Mouse (Mus musculus): ENCODE measurements at regions not wholly inside any gene's neighbourhood (a gene's known extent, or its start where the extent isn't known, plus 50 kb on each side); places are given as distances from the start of the nearest gene placed in this dataset.

DNA sequence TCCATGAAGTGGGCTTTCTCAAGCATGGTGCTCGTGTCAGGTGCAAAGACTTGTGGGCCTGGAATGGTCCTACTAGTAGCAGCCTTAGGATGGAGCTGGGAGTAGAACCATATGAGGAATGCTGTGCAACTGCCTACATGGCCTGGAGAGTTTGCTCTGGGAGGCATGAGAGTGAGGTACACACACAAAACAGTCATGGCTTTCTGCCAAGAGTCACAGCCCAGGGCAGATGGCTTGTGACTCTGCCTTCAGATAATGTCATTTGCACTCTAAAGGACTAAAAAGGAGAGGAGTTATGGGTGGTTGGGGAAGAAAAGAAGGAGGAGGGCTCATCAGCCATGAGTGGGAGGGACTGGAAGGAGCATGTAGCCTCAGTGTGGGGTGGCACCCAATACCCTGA is 263.1 kb downstream of the Cbln1 start:
- H3K27me3 ChIP-seq (ENCODE audit: control insufficient read depth, insufficient read depth, low read length) = no peaks in the 10 kb centered on the region
- no peak overlapping the region for H3K4me3 ChIP-seq (replicated peaks; ENCODE audit: low read length)
- DNase-seq (ENCODE audit: low spot score) = no peak
- TF ChIP-seq POLR2A (IDR thresholded peaks at IDR 0.05; ENCODE audit: borderline replicate concordance, extremely low read depth, insufficient read depth, insufficient read length) = no peak
- ATAC-seq (ENCODE audit: low FRiP score, low read depth) = no peak
- H3K9ac ChIP-seq (ENCODE audit: low read depth, low read length, severe bottlenecking) = no peak overlapping the region
- no peaks in the 10 kb centered on the region for H3K9me3 ChIP-seq (ENCODE audit: control insufficient read depth, low read length)
- no peaks in the 10 kb centered on the region for H3K36me3 ChIP-seq (ENCODE audit: control insufficient read depth, insufficient read depth, low read length)
- H3K27ac ChIP-seq (replicated peaks; ENCODE audit: low read depth, low read length) = no peak overlapping the region
- no peak overlapping the region for H3K4me2 ChIP-seq (replicated peaks; ENCODE audit: low read depth, low read length, severe bottlenecking)
- H3K4me1 ChIP-seq (ENCODE audit: control insufficient read depth, insufficient read depth, low read length) = no peaks in the 10 kb centered on the region
- 65% methylated on average over 1 of the region's 1 CpGs for WGBS

DNA sequence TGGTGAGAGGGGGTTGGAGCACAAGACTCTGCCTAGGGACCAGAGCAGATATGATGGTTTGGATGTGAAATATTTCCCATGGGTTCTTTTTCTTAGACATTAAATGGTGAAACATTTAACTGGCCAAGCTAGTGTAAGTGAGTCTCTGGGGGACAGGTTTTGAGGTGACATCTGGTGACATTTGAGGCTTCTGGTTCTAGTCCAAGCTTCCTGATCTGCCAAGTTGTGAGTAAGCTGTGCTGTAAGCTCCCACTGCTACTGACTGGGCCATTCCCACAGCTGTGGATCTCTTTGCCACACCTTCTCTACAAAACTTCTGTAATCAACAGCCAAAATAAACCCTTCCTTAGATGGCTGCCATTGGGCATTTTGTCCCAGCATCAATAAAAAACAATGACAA is 264.4 kb downstream of the Cbln1 start:
- Histone ChIP-seq H3K4me2 (replicated peaks; ENCODE audit: low read depth, low read length, severe bottlenecking) (no peak overlapping the region), H3K27ac (replicated peaks; ENCODE audit: low read depth, low read length) (no peak overlapping the region), H3K27me3 (ENCODE audit: control insufficient read depth, insufficient read depth, low read length) (no peaks in the 10 kb centered on the region), H3K9ac (ENCODE audit: low read depth, low read length, severe bottlenecking) (no peak overlapping the region), H3K4me1 (ENCODE audit: control insufficient read depth, insufficient read depth, low read length) (no peaks in the 10 kb centered on the region), H3K36me3 (ENCODE audit: control insufficient read depth, insufficient read depth, low read length) (no peaks in the 10 kb centered on the region), H3K4me3 (replicated peaks; ENCODE audit: low read length) (no peak overlapping the region), H3K9me3 (ENCODE audit: control insufficient read depth, low read length) (no peaks in the 10 kb centered on the region)
- no peak for TF ChIP-seq POLR2A (IDR thresholded peaks at IDR 0.05; ENCODE audit: borderline replicate concordance, extremely low read depth, insufficient read depth, insufficient read length)
- DNase-seq (ENCODE audit: low spot score) = no peak
- ATAC-seq (ENCODE audit: low FRiP score, low read depth) = no peak

DNA sequence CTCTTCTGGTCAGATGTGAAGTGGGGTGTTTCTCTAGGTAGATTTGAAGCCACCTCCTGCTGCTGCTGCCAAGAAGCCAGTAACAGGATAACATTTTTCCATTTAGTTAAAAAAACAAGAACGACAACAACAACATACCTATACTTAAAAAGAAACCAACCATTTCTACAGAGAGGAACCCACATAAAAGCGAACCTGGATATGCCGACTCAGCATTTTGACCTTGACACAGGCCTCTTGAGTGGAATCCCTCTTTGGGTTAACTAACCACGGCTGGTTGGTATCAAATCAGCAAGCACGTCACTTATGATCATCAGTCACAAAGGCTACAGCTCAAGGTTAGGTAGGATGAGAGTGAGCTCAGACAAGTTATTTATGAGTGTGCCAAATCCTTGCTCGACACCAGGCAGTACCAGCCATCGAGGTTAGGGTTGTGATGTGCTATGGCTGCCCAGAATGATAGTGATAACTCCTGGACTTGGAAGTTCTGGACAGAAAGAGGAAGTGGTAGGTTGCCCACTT is 269.7 kb downstream of the Cbln1 start:
- Histone ChIP-seq H3K9me3 (ENCODE audit: control insufficient read depth, low read length) (no peaks in the 10 kb centered on the region), H3K36me3 (ENCODE audit: control insufficient read depth, insufficient read depth, low read length) (no peaks in the 10 kb centered on the region), H3K9ac (ENCODE audit: low read depth, low read length, severe bottlenecking) (no peak overlapping the region), H3K4me1 (ENCODE audit: control insufficient read depth, insufficient read depth, low read length) (peaks cover 9% of the 10 kb centered on the region), H3K4me3 (replicated peaks; ENCODE audit: low read length) (no peak overlapping the region), H3K27me3 (ENCODE audit: control insufficient read depth, insufficient read depth, low read length) (no peaks in the 10 kb centered on the region), H3K4me2 (replicated peaks; ENCODE audit: low read depth, low read length, severe bottlenecking) (no peak overlapping the region), H3K27ac (replicated peaks; ENCODE audit: low read depth, low read length) (no peak overlapping the region)
- ATAC-seq (ENCODE audit: low FRiP score, low read depth) = no peak
- WGBS = 85% methylated on average over 7 of the region's 7 CpGs
- TF ChIP-seq POLR2A (IDR thresholded peaks at IDR 0.05; ENCODE audit: borderline replicate concordance, extremely low read depth, insufficient read depth, insufficient read length) = no peak
- no peak for DNase-seq (ENCODE audit: low spot score)

DNA sequence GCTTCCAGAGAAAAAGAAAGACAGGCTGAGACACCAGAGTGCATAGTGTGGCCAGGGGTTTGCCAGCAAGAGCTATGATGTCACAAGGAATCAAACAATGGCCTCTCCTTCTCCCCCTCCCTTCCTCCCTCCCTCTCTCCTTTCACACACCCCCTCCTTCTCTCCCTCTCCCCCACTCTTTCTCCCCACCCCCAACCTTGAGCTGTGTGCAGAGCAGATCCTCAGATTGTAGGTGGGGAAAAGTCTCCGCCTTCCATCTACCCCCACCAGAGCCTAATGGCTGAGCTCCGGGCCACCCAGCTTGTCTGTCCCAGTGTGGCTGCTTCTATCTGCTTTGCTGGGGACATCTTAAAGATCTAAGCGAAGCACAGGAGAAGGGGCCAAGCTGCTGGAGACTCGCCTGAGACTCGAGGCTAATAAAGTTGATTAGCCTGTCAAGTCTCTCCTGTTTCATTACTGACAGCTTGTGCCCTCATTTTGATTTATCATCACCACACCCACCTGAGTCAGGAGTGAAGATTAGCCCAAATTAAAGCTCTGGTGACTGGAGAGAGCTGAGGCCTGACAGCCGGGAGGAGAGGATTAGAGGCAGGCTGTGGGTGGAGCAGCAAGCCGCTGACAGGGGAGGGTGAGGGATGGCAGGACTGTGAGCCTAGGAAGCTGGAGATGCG is 272.8 kb downstream of the Cbln1 start:
- peak overlapping the region; percentile 13; the same call in 1 of the 2 replicates for H3K4me2 ChIP-seq (replicated peaks; ENCODE audit: low read depth, low read length, severe bottlenecking)
- ATAC-seq (ENCODE audit: low FRiP score, low read depth) = peak; percentile 37; the same call in 1 of the 2 replicates
- WGBS = 2% methylated on average over 8 of the region's 8 CpGs
- no peak overlapping the region for H3K27ac ChIP-seq (replicated peaks; ENCODE audit: low read depth, low read length)
- H3K36me3 ChIP-seq (ENCODE audit: control insufficient read depth, insufficient read depth, low read length) = no peaks in the 10 kb centered on the region
- TF ChIP-seq POLR2A (IDR thresholded peaks at IDR 0.05; ENCODE audit: borderline replicate concordance, extremely low read depth, insufficient read depth, insufficient read length) = no peak
- no peak overlapping the region for H3K9ac ChIP-seq (ENCODE audit: low read depth, low read length, severe bottlenecking)
- no peaks in the 10 kb centered on the region for H3K9me3 ChIP-seq (ENCODE audit: control insufficient read depth, low read length)
- no peak overlapping the region for H3K4me3 ChIP-seq (replicated peaks; ENCODE audit: low read length)
- H3K4me1 ChIP-seq (ENCODE audit: control insufficient read depth, insufficient read depth, low read length) = peaks cover 21% of the 10 kb centered on the region
- DNase-seq (ENCODE audit: low spot score) = peak; percentile 22
- H3K27me3 ChIP-seq (ENCODE audit: control insufficient read depth, insufficient read depth, low read length) = no peaks in the 10 kb centered on the region

DNA sequence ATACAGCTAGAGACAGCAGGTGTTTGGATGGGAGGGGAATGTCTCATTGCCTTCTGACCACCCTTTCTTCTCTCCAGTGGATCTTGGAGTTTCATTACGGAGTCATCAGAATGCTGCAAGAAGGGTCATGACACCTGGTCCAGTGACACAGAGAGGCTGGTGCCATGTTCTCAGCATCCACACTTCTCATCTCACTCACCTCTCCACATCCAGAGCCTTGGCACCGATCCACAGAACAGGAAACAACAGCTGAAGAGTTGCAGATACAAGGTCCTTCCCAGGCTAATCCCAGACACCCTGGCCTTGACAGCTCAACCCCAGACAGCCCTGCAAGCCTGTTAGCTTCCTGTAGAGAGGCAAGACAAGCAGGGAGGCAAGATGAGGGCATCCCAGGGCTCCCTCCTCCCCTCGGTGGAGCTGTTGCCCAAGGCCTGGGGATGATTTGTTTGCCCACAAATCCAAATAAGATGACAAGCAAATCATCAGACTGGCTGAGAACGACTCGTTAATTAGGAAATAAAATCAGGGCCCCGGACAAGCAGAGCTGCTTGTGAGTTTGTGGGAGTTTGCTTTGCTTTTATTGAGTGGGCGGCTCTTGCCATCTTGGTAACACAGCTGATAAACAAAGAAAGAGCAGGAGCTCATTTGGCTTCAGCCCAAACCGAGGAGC is 274.4 kb downstream of the Cbln1 start:
- no peak overlapping the region for H3K9ac ChIP-seq (ENCODE audit: low read depth, low read length, severe bottlenecking)
- no peaks in the 10 kb centered on the region for H3K36me3 ChIP-seq (ENCODE audit: control insufficient read depth, insufficient read depth, low read length)
- no peak overlapping the region for H3K4me3 ChIP-seq (replicated peaks; ENCODE audit: low read length)
- no peaks in the 10 kb centered on the region for H3K9me3 ChIP-seq (ENCODE audit: control insufficient read depth, low read length)
- WGBS = 28% methylated on average over 8 of the region's 8 CpGs
- H3K4me2 ChIP-seq (replicated peaks; ENCODE audit: low read depth, low read length, severe bottlenecking) = no peak overlapping the region
- no peak for ATAC-seq (ENCODE audit: low FRiP score, low read depth)
- H3K27ac ChIP-seq (replicated peaks; ENCODE audit: low read depth, low read length) = no peak overlapping the region
- no peak for TF ChIP-seq POLR2A (IDR thresholded peaks at IDR 0.05; ENCODE audit: borderline replicate concordance, extremely low read depth, insufficient read depth, insufficient read length)
- H3K27me3 ChIP-seq (ENCODE audit: control insufficient read depth, insufficient read depth, low read length) = no peaks in the 10 kb centered on the region
- peaks cover 21% of the 10 kb centered on the region for H3K4me1 ChIP-seq (ENCODE audit: control insufficient read depth, insufficient read depth, low read length)
- no peak for DNase-seq (ENCODE audit: low spot score)
